Mouse (Mus musculus) midbrain, embryonic 12.5 days (tissue): ENCODE results near the gene Ipo9. TPM values are rescaled to one million over a fixed set of nuclear protein-coding genes. Genes with fewer than 3 reads are reported as not detected.

Experiments used
- ATAC-seq: fragments of 200-750 bp; cut with Nextera tagmentation; 2 replicates; pipeline ENCODE4 v1.8.0; 2017; ENCODE audit warnings: low read depth, moderate TSS enrichment, moderate library complexity; ENCODE audit not compliant: low FRiP score
- H3K27ac ChIP-seq: fragments of 300-500 bp; sonication (generic); replicated peaks from 2 replicates; pipeline ENCODE4 v1.5.1; 2016; ENCODE audit warnings: mild to moderate bottlenecking
- H3K27me3 ChIP-seq: fragments of 300-500 bp; sonication (generic); 2 replicates; pipeline ENCODE4 v1.6.1; 2016; ENCODE audit warnings: mild to moderate bottlenecking
- H3K36me3 ChIP-seq: fragments of 300-500 bp; sonication (generic); 2 replicates; pipeline ENCODE4 v1.6.1; 2016
- H3K4me1 ChIP-seq: fragments of 300-500 bp; sonication (generic); 2 replicates; pipeline ENCODE4 v1.6.1; 2016
- H3K4me2 ChIP-seq: fragments of 300-500 bp; sonication (generic); replicated peaks from 2 replicates; pipeline ENCODE4 v1.6.1; 2016; ENCODE audit warnings: mild to moderate bottlenecking, moderate library complexity
- H3K4me3 ChIP-seq: fragments of 300-500 bp; sonication (generic); 2 replicates; pipeline ENCODE4 v1.5.1; 2016; ENCODE audit warnings: mild to moderate bottlenecking
- H3K9ac ChIP-seq: fragments of 300-500 bp; sonication (generic); replicated peaks from 2 replicates; pipeline ENCODE4 v1.6.1; 2016; ENCODE audit warnings: mild to moderate bottlenecking, moderate library complexity
- H3K9me3 ChIP-seq: fragments of 300-500 bp; sonication (generic); 2 replicates; pipeline ENCODE4 v1.6.1; 2016; ENCODE audit warnings: mild to moderate bottlenecking
- WGBS: fragments of 180-500 bp; shearing (Covaris S2); methylation state at CpG from one replicate; pipeline ENCODE4 v1.1.7; 2016; 5-methylcytosine and 5-hydroxymethylcytosine counted together
- polyA plus RNA-seq: library from polyadenylated mRNA; unstranded; fragments of >200 nt; fragmentation: Nextera tagmentation; extraction: Ambion mirVana; gene quantifications from 2 replicates; pipeline ENCODE4 v1.2.1, GENCODE M21; 2016

Ipo9 gene
- polyA plus RNA-seq, 1 experiment from 2014 or later: 182 TPM

GRCm38 (mm10) chr1:135380071-135380991 is 50.0 kb downstream of the Ipo9 start:
- Histone ChIP-seq H3K27me3 (no peaks in the 10 kb centered on the region), H3K4me1 (peaks cover 5% of the 10 kb centered on the region), H3K4me3 (no peak overlapping the region), H3K9ac (no peak overlapping the region), H3K36me3 (peaks cover 35% of the 10 kb centered on the region), H3K27ac (no peak overlapping the region), H3K9me3 (no peaks in the 10 kb centered on the region), H3K4me2 (no peak overlapping the region)
- whole genome bisulfite sequencing: 80% methylated on average over 15 of the region's 15 CpGs
- ATAC-seq: no peak

- 73% methylated on average over 2 of the region's 2 CpGs for WGBS
- no peak overlapping the region for H3K9ac ChIP-seq
- H3K4me2 ChIP-seq: no peak overlapping the region
- no peak overlapping the region for H3K27ac ChIP-seq
- peaks cover 12% of the 10 kb centered on the region for H3K4me1 ChIP-seq
- H3K36me3 ChIP-seq: peaks cover 22% of the 10 kb centered on the region
- H3K4me3 ChIP-seq: no peak overlapping the region
- no peaks in the 10 kb centered on the region for H3K27me3 ChIP-seq
- H3K9me3 ChIP-seq: no peaks in the 10 kb centered on the region
- ATAC-seq: no peak
These were observed 51.3 kb downstream of the Ipo9 start for GRCm38 (mm10) chr1:135379048-135379447.

GRCm38 (mm10) chr1:135378576-135378975 is 51.7 kb downstream of the Ipo9 start:
- Histone ChIP-seq H3K4me1 (peaks cover 15% of the 10 kb centered on the region), H3K4me3 (no peak overlapping the region), H3K36me3 (peaks cover 17% of the 10 kb centered on the region), H3K4me2 (no peak overlapping the region), H3K27ac (no peak overlapping the region), H3K27me3 (no peaks in the 10 kb centered on the region), H3K9me3 (no peaks in the 10 kb centered on the region), H3K9ac (no peak overlapping the region)
- ATAC-seq: no peak
- 65% methylated on average over 9 of the region's 9 CpGs for WGBS

GRCm38 (mm10) chr1:135374868-135375581 is 55.3 kb downstream of the Ipo9 start, which contains the start of gene Shisa4:
Gene Shisa4, minus strand, starts transcription at chr1:135375237.
- peak within 1 kb of the TSS; percentile 92 for H3K9ac ChIP-seq
- no peaks in the 10 kb centered on the region for H3K27me3 ChIP-seq
- H3K27ac ChIP-seq: peak within 1 kb of the TSS; percentile 77
- WGBS: 2% methylated on average over 35 of the region's 38 CpGs
- peak within 1 kb of the TSS; percentile 73 for H3K4me3 ChIP-seq
- peaks cover 30% of the 10 kb centered on the region for H3K4me1 ChIP-seq
- H3K4me2 ChIP-seq: peak within 1 kb of the TSS; percentile 81
- no peaks in the 10 kb centered on the region for H3K36me3 ChIP-seq
- H3K9me3 ChIP-seq: no peaks in the 10 kb centered on the region
- ATAC-seq: peak; percentile 93

GRCm38 (mm10) chr1:135374175-135374867 is 56.0 kb downstream of the Ipo9 start:
- peak; percentile 27 for ATAC-seq
- H3K27ac ChIP-seq: peak overlapping the region; percentile 77
- peak overlapping the region; percentile 81 for H3K4me2 ChIP-seq
- no peaks in the 10 kb centered on the region for H3K9me3 ChIP-seq
- H3K36me3 ChIP-seq: no peaks in the 10 kb centered on the region
- peak overlapping the region; percentile 73 for H3K4me3 ChIP-seq
- under 1% methylated on average over 19 of the region's 19 CpGs for WGBS
- no peaks in the 10 kb centered on the region for H3K27me3 ChIP-seq
- peak overlapping the region; percentile 92 for H3K9ac ChIP-seq
- H3K4me1 ChIP-seq: peaks cover 30% of the 10 kb centered on the region

- no peak for ATAC-seq
- H3K27me3 ChIP-seq: peaks cover 3% of the 10 kb centered on the region; the same call in 1 of the 2 replicates
- H3K36me3 ChIP-seq: no peaks in the 10 kb centered on the region
- 0 out of 2 replicates have a peak overlapping the region, but pooled peaks have one; percentile 32 for H3K9ac ChIP-seq
- no peak overlapping the region for H3K27ac ChIP-seq
- H3K4me1 ChIP-seq: peaks cover 37% of the 10 kb centered on the region
- no peaks in the 10 kb centered on the region for H3K9me3 ChIP-seq
- peak overlapping the region; percentile 16 for H3K4me3 ChIP-seq
- peak overlapping the region; percentile 40 for H3K4me2 ChIP-seq
- 56% methylated on average over 4 of the region's 4 CpGs for WGBS
These were observed 57.1 kb downstream of the Ipo9 start for GRCm38 (mm10) chr1:135373171-135373677.

GRCm38 (mm10) chr1:135369415-135369814 is 60.9 kb downstream of the Ipo9 start:
- Histone ChIP-seq H3K9ac (no peak overlapping the region), H3K4me1 (peaks cover 34% of the 10 kb centered on the region), H3K9me3 (no peaks in the 10 kb centered on the region), H3K27ac (no peak overlapping the region), H3K27me3 (peaks cover 3% of the 10 kb centered on the region; the same call in 1 of the 2 replicates), H3K36me3 (no peaks in the 10 kb centered on the region), H3K4me3 (no peak overlapping the region), H3K4me2 (no peak overlapping the region)
- no peak for ATAC-seq
- 81% methylated on average over 5 of the region's 5 CpGs for WGBS

GRCm38 (mm10) chr1:135368982-135369381 is 61.3 kb downstream of the Ipo9 start:
- 0 out of 2 replicates have a peak, but pooled peaks have one; percentile 5 for ATAC-seq

GRCm38 (mm10) chr1:135368245-135368644 is 62.1 kb downstream of the Ipo9 start:
- H3K9ac ChIP-seq: peak overlapping the region; percentile 60
- peak overlapping the region; percentile 84 for H3K4me2 ChIP-seq
- H3K27me3 ChIP-seq: peaks cover 3% of the 10 kb centered on the region; the same call in 1 of the 2 replicates
- no peak overlapping the region for H3K27ac ChIP-seq
- peak; percentile 81 for ATAC-seq
- H3K4me1 ChIP-seq: peaks cover 25% of the 10 kb centered on the region
- no peaks in the 10 kb centered on the region for H3K36me3 ChIP-seq
- peak overlapping the region; percentile 43 for H3K4me3 ChIP-seq
- under 1% methylated on average over 20 of the region's 20 CpGs for WGBS
- no peaks in the 10 kb centered on the region for H3K9me3 ChIP-seq

More at GRCm38 (mm10) chr1:135368982-135369381, 61.3 kb downstream of the Ipo9 start:
- Histone ChIP-seq H3K27ac (no peak overlapping the region), H3K36me3 (no peaks in the 10 kb centered on the region), H3K9ac (0 out of 2 replicates have a peak overlapping the region, but pooled peaks have one; percentile 60), H3K27me3 (peaks cover 3% of the 10 kb centered on the region; the same call in 1 of the 2 replicates), H3K4me2 (peak overlapping the region; percentile 84), H3K9me3 (no peaks in the 10 kb centered on the region), H3K4me1 (peaks cover 31% of the 10 kb centered on the region), H3K4me3 (peak overlapping the region; percentile 43)
- WGBS: 10% methylated on average over 14 of the region's 14 CpGs

- H3K9me3 ChIP-seq: no peaks in the 10 kb centered on the region
- H3K4me3 ChIP-seq: no peak overlapping the region
- no peak overlapping the region for H3K27ac ChIP-seq
- 74% methylated on average over 8 of the region's 8 CpGs for WGBS
- peaks cover 19% of the 10 kb centered on the region for H3K4me1 ChIP-seq
- no peak for ATAC-seq
- H3K27me3 ChIP-seq: peaks cover 3% of the 10 kb centered on the region; the same call in 1 of the 2 replicates
- no peaks in the 10 kb centered on the region for H3K36me3 ChIP-seq
- H3K4me2 ChIP-seq: no peak overlapping the region
- H3K9ac ChIP-seq: no peak overlapping the region
These were observed 62.7 kb downstream of the Ipo9 start for GRCm38 (mm10) chr1:135367595-135367994.

- H3K27me3 ChIP-seq: peaks cover 3% of the 10 kb centered on the region; the same call in 1 of the 2 replicates
- no peak overlapping the region for H3K9ac ChIP-seq
- ATAC-seq: no peak
- H3K27ac ChIP-seq: no peak overlapping the region
- no peaks in the 10 kb centered on the region for H3K9me3 ChIP-seq
- H3K4me3 ChIP-seq: no peak overlapping the region
- H3K4me2 ChIP-seq: no peak overlapping the region
- 84% methylated on average over 7 of the region's 7 CpGs for WGBS
- H3K36me3 ChIP-seq: no peaks in the 10 kb centered on the region
- peaks cover 13% of the 10 kb centered on the region for H3K4me1 ChIP-seq
These were observed 63.3 kb downstream of the Ipo9 start for GRCm38 (mm10) chr1:135367005-135367404.
